Mouse (Mus musculus): Measurements from ENCODE around the gene Ptprg. TPM values are rescaled to one million over a fixed set of nuclear protein-coding genes. Genes with fewer than 3 reads are reported as not detected.

Ptprg gene
- polyA plus RNA-seq, 1 experiment from 2014 or later, result 48.0 TPM

GRCm38 (mm10) chr14:12199956-12200950 is 646.9 kb downstream of the Ptprg start:
- 0 out of 2 replicates have a peak overlapping the region, but pooled peaks have one; percentile 25 for H3K27ac ChIP-seq (ENCODE audit: low read depth, low read length)
- ATAC-seq (replicated peaks; ENCODE audit: low FRiP score) (no peak), DNase-seq (ENCODE audit: low spot score) (no peak)
- no peaks in the 10 kb centered on the region for H3K27me3 ChIP-seq (ENCODE audit: control insufficient read depth, insufficient read depth, low read length)
- no peaks in the 10 kb centered on the region for H3K36me3 ChIP-seq (ENCODE audit: control insufficient read depth, insufficient read depth, low read length)
- no peak overlapping the region for H3K4me2 ChIP-seq (ENCODE audit: low read depth, low read length, severe bottlenecking)
- H3K4me1 ChIP-seq (replicated peaks; ENCODE audit: control insufficient read depth, insufficient read depth, low read length), result peaks cover 4% of the 10 kb centered on the region
- H3K9me3 ChIP-seq (ENCODE audit: control insufficient read depth, low read length), result no peaks in the 10 kb centered on the region
- no peak overlapping the region for H3K4me3 ChIP-seq (ENCODE audit: low read depth, low read length)
- WGBS, result 75% methylated on average over 13 of the region's 13 CpGs
- H3K9ac ChIP-seq (ENCODE audit: low read length), result no peak overlapping the region

GRCm38 (mm10) chr14:12202214-12202613 is 648.9 kb downstream of the Ptprg start:
- DNase-seq (ENCODE audit: low spot score), result no peak
- Histone ChIP-seq H3K4me2 (ENCODE audit: low read depth, low read length, severe bottlenecking) (no peak overlapping the region), H3K9ac (ENCODE audit: low read length) (no peak overlapping the region), H3K27ac (ENCODE audit: low read depth, low read length) (no peak overlapping the region), H3K4me1 (replicated peaks; ENCODE audit: control insufficient read depth, insufficient read depth, low read length) (peaks cover 4% of the 10 kb centered on the region), H3K27me3 (ENCODE audit: control insufficient read depth, insufficient read depth, low read length) (no peaks in the 10 kb centered on the region), H3K4me3 (ENCODE audit: low read depth, low read length) (no peak overlapping the region), H3K9me3 (ENCODE audit: control insufficient read depth, low read length) (no peaks in the 10 kb centered on the region), H3K36me3 (ENCODE audit: control insufficient read depth, insufficient read depth, low read length) (no peaks in the 10 kb centered on the region)
- 63% methylated on average over 10 of the region's 10 CpGs for WGBS
- ATAC-seq (replicated peaks; ENCODE audit: low FRiP score), result 0 out of 2 replicates have a peak, but pooled peaks have one; percentile 32

GRCm38 (mm10) chr14:12203081-12203480 is 649.7 kb downstream of the Ptprg start:
- H3K9ac ChIP-seq (ENCODE audit: low read length), result no peak overlapping the region
- H3K4me2 ChIP-seq (ENCODE audit: low read depth, low read length, severe bottlenecking), result no peak overlapping the region
- no peak overlapping the region for H3K4me3 ChIP-seq (ENCODE audit: low read depth, low read length)
- no peaks in the 10 kb centered on the region for H3K27me3 ChIP-seq (ENCODE audit: control insufficient read depth, insufficient read depth, low read length)
- no peaks in the 10 kb centered on the region for H3K9me3 ChIP-seq (ENCODE audit: control insufficient read depth, low read length)
- ATAC-seq (replicated peaks; ENCODE audit: low FRiP score), result 0 out of 2 replicates have a peak, but pooled peaks have one; percentile 24
- H3K4me1 ChIP-seq (replicated peaks; ENCODE audit: control insufficient read depth, insufficient read depth, low read length), result peaks cover 4% of the 10 kb centered on the region
- 74% methylated on average over 7 of the region's 7 CpGs for WGBS
- no peaks in the 10 kb centered on the region for H3K36me3 ChIP-seq (ENCODE audit: control insufficient read depth, insufficient read depth, low read length)
- H3K27ac ChIP-seq (ENCODE audit: low read depth, low read length), result no peak overlapping the region
- DNase-seq (ENCODE audit: low spot score), result no peak

- peaks cover 2% of the 10 kb centered on the region for H3K4me1 ChIP-seq (replicated peaks; ENCODE audit: control insufficient read depth, insufficient read depth, low read length)
- no peak overlapping the region for H3K4me3 ChIP-seq (ENCODE audit: low read depth, low read length)
- ATAC-seq (replicated peaks; ENCODE audit: low FRiP score) (no peak), DNase-seq (ENCODE audit: low spot score) (no peak)
- whole genome bisulfite sequencing, result 68% methylated on average over 2 of the region's 2 CpGs
- no peaks in the 10 kb centered on the region; the same call in 1 of the 2 replicates for H3K36me3 ChIP-seq (ENCODE audit: control insufficient read depth, insufficient read depth, low read length)
- no peak overlapping the region for H3K4me2 ChIP-seq (ENCODE audit: low read depth, low read length, severe bottlenecking)
- H3K9me3 ChIP-seq (ENCODE audit: control insufficient read depth, low read length), result no peaks in the 10 kb centered on the region
- H3K9ac ChIP-seq (ENCODE audit: low read length), result no peak overlapping the region
- H3K27ac ChIP-seq (ENCODE audit: low read depth, low read length), result no peak overlapping the region
- no peaks in the 10 kb centered on the region for H3K27me3 ChIP-seq (ENCODE audit: control insufficient read depth, insufficient read depth, low read length)
Measured at GRCm38 (mm10) chr14:12206138-12206537, 652.8 kb downstream of the Ptprg start.

- Histone ChIP-seq H3K9ac (ENCODE audit: low read length) (no peak overlapping the region), H3K4me2 (ENCODE audit: low read depth, low read length, severe bottlenecking) (no peak overlapping the region), H3K27me3 (ENCODE audit: control insufficient read depth, insufficient read depth, low read length) (no peaks in the 10 kb centered on the region), H3K27ac (ENCODE audit: low read depth, low read length) (no peak overlapping the region), H3K36me3 (ENCODE audit: control insufficient read depth, insufficient read depth, low read length) (no peaks in the 10 kb centered on the region; the same call in 1 of the 2 replicates), H3K4me1 (replicated peaks; ENCODE audit: control insufficient read depth, insufficient read depth, low read length) (no peaks in the 10 kb centered on the region), H3K9me3 (ENCODE audit: control insufficient read depth, low read length) (no peaks in the 10 kb centered on the region), H3K4me3 (ENCODE audit: low read depth, low read length) (no peak overlapping the region)
- ATAC-seq (replicated peaks; ENCODE audit: low FRiP score), result no peak
- 93% methylated on average over 2 of the region's 2 CpGs for WGBS
- no peak for DNase-seq (ENCODE audit: low spot score)
Measured at GRCm38 (mm10) chr14:12208554-12208953, 655.2 kb downstream of the Ptprg start.

GRCm38 (mm10) chr14:12218544-12219150 is 665.3 kb downstream of the Ptprg start:
- DNase-seq (ENCODE audit: low spot score), result no peak

GRCm38 (mm10) chr14:12219877-12220276 is 666.5 kb downstream of the Ptprg start:
- Histone ChIP-seq H3K36me3 (ENCODE audit: control insufficient read depth, insufficient read depth, low read length) (no peaks in the 10 kb centered on the region; the same call in 1 of the 2 replicates), H3K9me3 (ENCODE audit: control insufficient read depth, low read length) (no peaks in the 10 kb centered on the region), H3K4me2 (ENCODE audit: low read depth, low read length, severe bottlenecking) (no peak overlapping the region), H3K4me3 (ENCODE audit: low read depth, low read length) (no peak overlapping the region), H3K27me3 (ENCODE audit: control insufficient read depth, insufficient read depth, low read length) (no peaks in the 10 kb centered on the region), H3K9ac (ENCODE audit: low read length) (no peak overlapping the region), H3K27ac (ENCODE audit: low read depth, low read length) (no peak overlapping the region), H3K4me1 (replicated peaks; ENCODE audit: control insufficient read depth, insufficient read depth, low read length) (no peaks in the 10 kb centered on the region)
- WGBS, result 39% methylated on average over 6 of the region's 6 CpGs
- DNase-seq (ENCODE audit: low spot score) (no peak), ATAC-seq (replicated peaks; ENCODE audit: low FRiP score) (no peak)

More at GRCm38 (mm10) chr14:12218544-12219150, 665.3 kb downstream of the Ptprg start:
- no peak overlapping the region for H3K27ac ChIP-seq (ENCODE audit: low read depth, low read length)
- H3K9ac ChIP-seq (ENCODE audit: low read length), result no peak overlapping the region
- no peak overlapping the region for H3K4me3 ChIP-seq (ENCODE audit: low read depth, low read length)
- no peaks in the 10 kb centered on the region for H3K9me3 ChIP-seq (ENCODE audit: control insufficient read depth, low read length)
- no peaks in the 10 kb centered on the region; the same call in 1 of the 2 replicates for H3K36me3 ChIP-seq (ENCODE audit: control insufficient read depth, insufficient read depth, low read length)
- H3K27me3 ChIP-seq (ENCODE audit: control insufficient read depth, insufficient read depth, low read length), result no peaks in the 10 kb centered on the region
- H3K4me1 ChIP-seq (replicated peaks; ENCODE audit: control insufficient read depth, insufficient read depth, low read length), result no peaks in the 10 kb centered on the region
- no peak overlapping the region for H3K4me2 ChIP-seq (ENCODE audit: low read depth, low read length, severe bottlenecking)
- WGBS, result 72% methylated on average over 16 of the region's 16 CpGs
- ATAC-seq (replicated peaks; ENCODE audit: low FRiP score), result no peak

GRCm38 (mm10) chr14:12220540-12220939 is 667.2 kb downstream of the Ptprg start:
- 0 out of 2 replicates have a peak, but pooled peaks have one; percentile 51 for ATAC-seq (replicated peaks; ENCODE audit: low FRiP score)
- no peaks in the 10 kb centered on the region; the same call in 1 of the 2 replicates for H3K36me3 ChIP-seq (ENCODE audit: control insufficient read depth, insufficient read depth, low read length)
- WGBS, result 73% methylated on average over 8 of the region's 8 CpGs
- H3K27ac ChIP-seq (ENCODE audit: low read depth, low read length), result no peak overlapping the region
- H3K9ac ChIP-seq (ENCODE audit: low read length), result no peak overlapping the region
- no peak overlapping the region for H3K4me2 ChIP-seq (ENCODE audit: low read depth, low read length, severe bottlenecking)
- no peak for DNase-seq (ENCODE audit: low spot score)
- H3K4me1 ChIP-seq (replicated peaks; ENCODE audit: control insufficient read depth, insufficient read depth, low read length), result no peaks in the 10 kb centered on the region
- no peaks in the 10 kb centered on the region for H3K9me3 ChIP-seq (ENCODE audit: control insufficient read depth, low read length)
- H3K27me3 ChIP-seq (ENCODE audit: control insufficient read depth, insufficient read depth, low read length), result no peaks in the 10 kb centered on the region
- H3K4me3 ChIP-seq (ENCODE audit: low read depth, low read length), result no peak overlapping the region
